Mouse (Mus musculus) stomach, embryonic 16.5 days (tissue): ENCODE measurements around the gene Rfx7. TPM values are rescaled to one million over a fixed set of nuclear protein-coding genes. Genes with fewer than 3 reads are reported as not detected.

ENCODE experiments used
- ATAC-seq: fragments of 200-750 bp; cut with Nextera tagmentation; 2 replicates; pipeline ENCODE4 v1.8.0; 2017; ENCODE audit warnings: moderate number of reproducible peaks, moderate TSS enrichment; ENCODE audit not compliant: insufficient read depth, low FRiP score
- H3K27ac ChIP-seq: fragments of 300-500 bp; sonication (generic); 2 replicates; pipeline ENCODE4 v1.5.1; 2014; ENCODE audit warnings: low read length
- H3K27me3 ChIP-seq: fragments of 300-500 bp; sonication (generic); 2 replicates; pipeline ENCODE4 v1.6.1; 2014; ENCODE audit warnings: low read length, control low read depth, mixed read lengths; ENCODE audit not compliant: control insufficient read depth, insufficient read depth
- H3K36me3 ChIP-seq: fragments of 300-500 bp; sonication (generic); 2 replicates; pipeline ENCODE4 v1.6.1; 2014; ENCODE audit warnings: low read length; ENCODE audit not compliant: control insufficient read depth, insufficient read depth
- H3K4me1 ChIP-seq: fragments of 300-500 bp; sonication (generic); 2 replicates; pipeline ENCODE4 v1.6.1; 2014; ENCODE audit warnings: low read length, control low read depth, mixed read lengths; ENCODE audit not compliant: control insufficient read depth, insufficient read depth
- H3K4me2 ChIP-seq: fragments of 300-500 bp; sonication (generic); 2 replicates; pipeline ENCODE4 v1.6.1; 2014; ENCODE audit warnings: low read depth, low read length, mixed read lengths
- H3K4me3 ChIP-seq: fragments of 300-500 bp; sonication (generic); replicated peaks from 2 replicates; pipeline ENCODE4 v1.5.1; 2014; ENCODE audit warnings: mild to moderate bottlenecking, low read length
- H3K9ac ChIP-seq: fragments of 300-500 bp; sonication (generic); 2 replicates; pipeline ENCODE4 v1.6.1; 2014; ENCODE audit warnings: low read length
- H3K9me3 ChIP-seq: fragments of 300-500 bp; sonication (generic); replicated peaks from 2 replicates; pipeline ENCODE4 v1.6.1; 2016; ENCODE audit warnings: low read length, control low read depth; ENCODE audit not compliant: control insufficient read depth
- WGBS: fragments of 180-500 bp; shearing (Covaris S2); extraction: QIAGEN DNeasy Blood & Tissue Kit; methylation state at CpG from one replicate; pipeline ENCODE4 v1.1.7; 2014; 5-methylcytosine and 5-hydroxymethylcytosine counted together
- polyA plus RNA-seq: library from polyadenylated mRNA; unstranded; fragments of >200 nt; fragmentation: Nextera tagmentation; extraction: Ambion mirVana; gene quantifications from 2 replicates; pipeline ENCODE4 v1.2.1, GENCODE M21; 2015

The Rfx7 gene
- polyA plus RNA-seq, 1 experiment from 2014 or later = 8.8 TPM

- Histone ChIP-seq H3K9ac (peak overlapping the region; percentile 99), H3K27ac (peak overlapping the region; percentile 97), H3K4me2 (peak overlapping the region; percentile 73), H3K4me1 (peaks cover 8% of the 10 kb centered on the region), H3K27me3 (no peaks in the 10 kb centered on the region), H3K36me3 (no peaks in the 10 kb centered on the region), H3K9me3 (no peaks in the 10 kb centered on the region), H3K4me3 (peak overlapping the region; percentile 97)
- no peak for ATAC-seq
- 0% methylated on average over 2 of the region's 2 CpGs for WGBS
These were observed 1.0 kb downstream of the Rfx7 start for GRCm38 (mm10) chr9:72533089-72533415.

- no peaks in the 10 kb centered on the region for H3K9me3 ChIP-seq
- no peaks in the 10 kb centered on the region for H3K27me3 ChIP-seq
- no peak overlapping the region for H3K4me2 ChIP-seq
- H3K9ac ChIP-seq = no peak overlapping the region
- 75% methylated on average over 2 of the region's 2 CpGs for whole genome bisulfite sequencing
- no peak overlapping the region for H3K4me3 ChIP-seq
- no peak overlapping the region for H3K27ac ChIP-seq
- H3K36me3 ChIP-seq = no peaks in the 10 kb centered on the region
- H3K4me1 ChIP-seq = peaks cover 8% of the 10 kb centered on the region
- no peak for ATAC-seq
These were observed 2.9 kb downstream of the Rfx7 start for GRCm38 (mm10) chr9:72534985-72535384.

- Histone ChIP-seq H3K27me3 (no peaks in the 10 kb centered on the region), H3K4me3 (no peak overlapping the region), H3K4me2 (no peak overlapping the region), H3K27ac (no peak overlapping the region), H3K9me3 (no peaks in the 10 kb centered on the region), H3K9ac (no peak overlapping the region), H3K36me3 (0 out of 2 replicates have a peak, but pooled peaks cover 2% of the 10 kb centered on the region), H3K4me1 (peaks cover 8% of the 10 kb centered on the region)
- whole genome bisulfite sequencing = 66% methylated on average over 3 of the region's 3 CpGs
- no peak for ATAC-seq
These were observed 3.4 kb downstream of the Rfx7 start for GRCm38 (mm10) chr9:72535394-72535793.

GRCm38 (mm10) chr9:72537086-72537485 lies 5.0 kb downstream of the Rfx7 start:
- Histone ChIP-seq H3K36me3 (0 out of 2 replicates have a peak, but pooled peaks cover 2% of the 10 kb centered on the region), H3K27me3 (no peaks in the 10 kb centered on the region), H3K27ac (no peak overlapping the region), H3K4me1 (no peaks in the 10 kb centered on the region), H3K9me3 (no peaks in the 10 kb centered on the region), H3K4me3 (no peak overlapping the region), H3K9ac (no peak overlapping the region), H3K4me2 (no peak overlapping the region)
- ATAC-seq = no peak
- 57% methylated on average over 1 of the region's 1 CpGs for WGBS

- Histone ChIP-seq H3K27me3 (no peaks in the 10 kb centered on the region), H3K9ac (no peak overlapping the region), H3K4me1 (no peaks in the 10 kb centered on the region), H3K4me3 (no peak overlapping the region), H3K4me2 (no peak overlapping the region), H3K27ac (no peak overlapping the region), H3K9me3 (no peaks in the 10 kb centered on the region), H3K36me3 (0 out of 2 replicates have a peak, but pooled peaks cover 2% of the 10 kb centered on the region)
- ATAC-seq = no peak
These were observed 11.6 kb downstream of the Rfx7 start for GRCm38 (mm10) chr9:72543590-72543989.

GRCm38 (mm10) chr9:72558780-72559179 lies 26.7 kb downstream of the Rfx7 start:
- H3K4me2 ChIP-seq = no peak overlapping the region
- no peak overlapping the region for H3K27ac ChIP-seq
- H3K27me3 ChIP-seq = no peaks in the 10 kb centered on the region
- H3K4me1 ChIP-seq = no peaks in the 10 kb centered on the region
- H3K9ac ChIP-seq = no peak overlapping the region
- no peak for ATAC-seq
- no peak overlapping the region for H3K4me3 ChIP-seq
- WGBS = 77% methylated on average over 1 of the region's 1 CpGs
- H3K9me3 ChIP-seq = no peaks in the 10 kb centered on the region
- H3K36me3 ChIP-seq = no peaks in the 10 kb centered on the region

- H3K36me3 ChIP-seq = no peaks in the 10 kb centered on the region
- no peaks in the 10 kb centered on the region for H3K27me3 ChIP-seq
- no peak overlapping the region for H3K9ac ChIP-seq
- H3K27ac ChIP-seq = no peak overlapping the region
- no peaks in the 10 kb centered on the region for H3K9me3 ChIP-seq
- ATAC-seq = no peak
- no peak overlapping the region for H3K4me2 ChIP-seq
- H3K4me3 ChIP-seq = no peak overlapping the region
- 90% methylated on average over 2 of the region's 2 CpGs for WGBS
- H3K4me1 ChIP-seq = no peaks in the 10 kb centered on the region
These were observed 28.3 kb downstream of the Rfx7 start for GRCm38 (mm10) chr9:72560316-72560715.

GRCm38 (mm10) chr9:72563277-72563676 lies 31.2 kb downstream of the Rfx7 start:
- ATAC-seq = no peak
- WGBS = 91% methylated on average over 3 of the region's 3 CpGs
- Histone ChIP-seq H3K36me3 (no peaks in the 10 kb centered on the region), H3K27ac (no peak overlapping the region), H3K4me3 (no peak overlapping the region), H3K27me3 (no peaks in the 10 kb centered on the region), H3K9me3 (0 out of 2 replicates have a peak, but pooled peaks cover 2% of the 10 kb centered on the region), H3K9ac (no peak overlapping the region), H3K4me2 (no peak overlapping the region), H3K4me1 (no peaks in the 10 kb centered on the region)

GRCm38 (mm10) chr9:72567116-72567515 lies 35.1 kb downstream of the Rfx7 start:
- H3K27me3 ChIP-seq = no peaks in the 10 kb centered on the region
- H3K36me3 ChIP-seq = no peaks in the 10 kb centered on the region
- no peak overlapping the region for H3K4me2 ChIP-seq
- ATAC-seq = no peak
- H3K27ac ChIP-seq = no peak overlapping the region
- no peak overlapping the region for H3K4me3 ChIP-seq
- no peak overlapping the region for H3K9ac ChIP-seq
- H3K9me3 ChIP-seq = 0 out of 2 replicates have a peak, but pooled peaks cover 2% of the 10 kb centered on the region
- H3K4me1 ChIP-seq = no peaks in the 10 kb centered on the region
- WGBS = 51% methylated on average over 2 of the region's 2 CpGs

GRCm38 (mm10) chr9:72580216-72580615 lies 48.2 kb downstream of the Rfx7 start:
- no peak overlapping the region for H3K27ac ChIP-seq
- no peaks in the 10 kb centered on the region for H3K27me3 ChIP-seq
- no peaks in the 10 kb centered on the region for H3K4me1 ChIP-seq
- ATAC-seq = no peak
- no peak overlapping the region for H3K4me3 ChIP-seq
- no peaks in the 10 kb centered on the region for H3K36me3 ChIP-seq
- H3K4me2 ChIP-seq = no peak overlapping the region
- no peak overlapping the region for H3K9ac ChIP-seq
- WGBS = 38% methylated on average over 3 of the region's 3 CpGs
- no peaks in the 10 kb centered on the region for H3K9me3 ChIP-seq
